Mouse (Mus musculus) leukemia stem cell, adult 10-12 weeks (primary cell): Measurements from ENCODE around the gene Hmgcll1. TPM values are rescaled to one million over a fixed set of nuclear protein-coding genes. Genes with fewer than 3 reads are reported as not detected.

Experiments used
- polyA plus RNA-seq: library from polyadenylated mRNA; stranded (reverse); fragments of >175 nt; gene quantifications from 2 replicates; pipeline ENCODE4 v1.2.3, GENCODE M21; 2012; ENCODE audit warnings: low replicate concordance

Gene Hmgcll1
- not detected in 2 replicates for polyA plus RNA-seq

GRCm38 (mm10) chr9:76014631-76015531 lies at the start of gene Hmgcll1:
TSS of gene Hmgcll1 (plus strand) at chr9:76014855.

Other genes with a start within 250 kb of the Hmgcll1 start
- not detected in 2 replicates for gene Bmp5, start 239.5 kb upstream of the Hmgcll1 start, polyA plus RNA-seq
- gene Gfral, start 198.8 kb downstream of the Hmgcll1 start, polyA plus RNA-seq, result not detected in 2 replicates